Mouse (Mus musculus) ovary, adult 2 months (tissue): ENCODE data around the gene Tbc1d9b. TPM values are rescaled to one million over a fixed set of nuclear protein-coding genes. Genes with fewer than 3 reads are reported as not detected.

Source experiments
- polyA plus RNA-seq: library from polyadenylated mRNA; depleted of rRNA; stranded (reverse); fragments of >200 nt; gene quantifications from 2 replicates; pipeline ENCODE4 v1.2.3, GENCODE M21; 2012; rRNA removed

The Tbc1d9b gene
- polyA plus RNA-seq: 80.3 and 86.6 TPM in 2 replicates

DNA sequence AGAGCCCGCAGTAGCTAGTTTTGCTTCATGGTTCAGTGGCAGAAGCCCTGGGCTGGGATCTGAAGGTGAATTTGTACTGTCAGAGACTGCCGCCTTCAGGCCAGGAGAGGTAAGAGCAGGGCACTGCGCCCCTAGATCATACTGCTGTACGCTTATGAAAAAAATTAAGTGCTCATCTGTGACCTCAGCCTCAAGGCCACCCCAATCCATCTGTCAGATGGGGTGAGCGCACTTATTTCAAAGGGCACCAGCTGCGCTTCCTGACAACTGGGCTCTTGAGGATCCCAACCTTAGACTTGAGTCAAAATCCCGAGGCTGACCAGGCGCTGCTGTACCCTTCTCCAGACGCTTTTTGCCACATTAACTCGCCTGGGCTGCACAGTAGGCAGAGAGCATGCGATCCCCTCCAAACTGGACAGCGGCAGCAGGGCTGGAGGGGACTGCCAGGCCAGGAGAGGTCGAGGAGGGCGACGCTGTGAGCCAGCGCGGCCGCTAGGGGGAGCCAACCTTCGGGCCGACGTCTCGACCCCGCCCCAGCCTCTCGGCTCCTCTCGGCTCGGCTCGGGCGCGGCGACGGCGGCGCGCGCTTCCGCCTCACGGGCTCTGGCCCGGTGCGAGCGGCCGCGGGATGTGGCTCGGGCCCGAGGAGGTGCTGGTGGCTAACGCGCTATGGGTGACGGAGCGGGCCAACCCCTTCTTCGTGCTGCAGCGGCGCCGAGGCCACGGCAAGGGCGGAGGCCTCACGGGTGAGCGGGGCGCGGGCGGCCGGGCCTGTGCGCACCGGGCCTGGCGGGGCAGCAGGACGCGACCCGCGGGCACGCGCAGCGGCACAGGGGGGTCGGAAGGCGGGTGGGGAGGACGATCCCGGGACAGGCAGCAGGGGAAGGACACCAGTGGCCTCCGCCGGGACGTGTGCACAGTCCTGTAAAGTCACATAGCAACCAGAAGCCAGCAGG, at the start of gene Tbc1d9b:
TSS of gene Tbc1d9b (plus strand) at position 586 of the 956 bp plus-strand sequence.

GRCm38 (mm10) chr11:50174111-50174729, 43.0 kb downstream of the Tbc1d9b start, which contains the start of gene Mrnip:
Gene Mrnip, plus strand, starts transcription at chr11:50174444.

GRCm38 (mm10) chr11:50210505-50211151, 79.4 kb downstream of the Tbc1d9b start, which contains the start of the genes Sqstm1 and Mgat4b:
Gene Sqstm1, minus strand, starts transcription at chr11:50210827.
Gene Mgat4b, plus strand, starts transcription at chr11:50210890.

Other genes with a start within 250 kb of the Tbc1d9b start
- gene Rasgef1c, start 229.6 kb upstream of the Tbc1d9b start, polyA plus RNA-seq: 0.67 and 1.0 TPM in 2 replicates
- 134 and 225 TPM in 2 replicates for gene Rnf130, start 106.0 kb upstream of the Tbc1d9b start, polyA plus RNA-seq
- gene Mrnip, start 43.0 kb downstream of the Tbc1d9b start, polyA plus RNA-seq: 10.3 and 11.9 TPM in 2 replicates
- 367 and 385 TPM in 2 replicates for gene Sqstm1, start 79.4 kb downstream of the Tbc1d9b start, polyA plus RNA-seq
- gene Mgat4b, start 79.5 kb downstream of the Tbc1d9b start, polyA plus RNA-seq: 260 and 313 TPM in 2 replicates
- gene Ltc4s, start 107.2 kb downstream of the Tbc1d9b start, polyA plus RNA-seq: 44.3 and 46.8 TPM in 2 replicates
- 27.5 and 31.2 TPM in 2 replicates for gene Maml1, start 160.9 kb downstream of the Tbc1d9b start, polyA plus RNA-seq
- 42.5 and 54.8 TPM in 2 replicates for gene Canx, start 194.3 kb downstream of the Tbc1d9b start, polyA plus RNA-seq
- 0.34 and 0.38 TPM in 2 replicates for gene Cby3, start 223.1 kb downstream of the Tbc1d9b start, polyA plus RNA-seq
- gene Hnrnph1, start 245.6 kb downstream of the Tbc1d9b start, polyA plus RNA-seq: 29.4 and 37.0 TPM in 2 replicates